Mouse (Mus musculus): ENCODE results near the gene Naip1.
"Not testable (repeated sequence)": the region's sequence is repeated elsewhere in the genome, so short reads cannot be mapped to it uniquely, and the experiment has no call there.

The Naip1 gene

GRCm38 (mm10) chr13:100402930-100403637 lies 49.6 kb downstream of the Naip1 start:
- not testable (repeated sequence) for DNase-seq (ENCODE audit: low spot score in 2 of 2)

GRCm38 (mm10) chr13:100391021-100391420 lies 61.6 kb downstream of the Naip1 start:
- not testable (repeated sequence) for DNase-seq (ENCODE audit: low spot score in 2 of 2)

GRCm38 (mm10) chr13:100370536-100370935 lies 82.1 kb downstream of the Naip1 start:
- no peak for DNase-seq (ENCODE audit: low spot score in 2 of 2)
